Mouse (Mus musculus): ENCODE data around the gene Prune1. TPM values are rescaled to one million over a fixed set of nuclear protein-coding genes. Genes with fewer than 3 reads are reported as not detected.
A peak's percentile ranks its signal among the peaks of the same experiment; 100 is the strongest.

Gene Prune1
- polyA plus RNA-seq, 1 experiment from 2014 or later, result 26.8 TPM

DNA sequence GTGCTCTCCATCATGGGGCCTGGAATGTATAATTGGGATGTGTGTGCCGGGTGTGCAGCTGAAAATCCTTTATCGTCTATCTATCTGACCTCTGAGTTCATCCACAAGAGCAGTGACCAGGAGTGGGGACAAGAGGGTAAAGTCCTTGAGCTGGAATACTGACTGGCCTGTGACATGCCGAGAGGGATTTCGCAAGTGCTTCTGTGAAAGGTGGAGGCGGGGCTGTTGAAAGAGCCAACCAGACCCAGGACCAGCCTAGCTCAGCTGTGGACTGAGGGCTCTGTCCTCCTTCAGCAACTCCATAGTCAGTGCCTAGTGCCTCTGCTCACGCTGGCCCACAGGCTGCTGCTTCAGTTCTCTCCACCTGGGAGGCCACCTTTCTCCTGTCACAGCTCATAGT lies 36.7 kb upstream of the Prune1 start:
- no peaks in the 10 kb centered on the region for H3K9me3 ChIP-seq (ENCODE audit: control insufficient read depth, low read length)
- WGBS, result 47% methylated on average over 6 of the region's 6 CpGs
- H3K27ac ChIP-seq (replicated peaks; ENCODE audit: low read depth, low read length), result no peak overlapping the region
- no peak for DNase-seq (ENCODE audit: low spot score)
- no peak overlapping the region for H3K4me3 ChIP-seq (ENCODE audit: low read depth, low read length)
- peaks cover 14% of the 10 kb centered on the region for H3K36me3 ChIP-seq (ENCODE audit: control insufficient read depth, insufficient read depth, low read length)
- peaks cover 12% of the 10 kb centered on the region for H3K4me1 ChIP-seq (ENCODE audit: control insufficient read depth, insufficient read depth, low read length)
- H3K27me3 ChIP-seq (ENCODE audit: control insufficient read depth, insufficient read depth, low read length), result no peaks in the 10 kb centered on the region
- H3K4me2 ChIP-seq (ENCODE audit: low read depth, severe bottlenecking), result no peak overlapping the region
- no peak for ATAC-seq (ENCODE audit: insufficient number of reproducible peaks, low FRiP score, low TSS enrichment, low read depth)
- H3K9ac ChIP-seq (ENCODE audit: low read length), result no peak overlapping the region

DNA sequence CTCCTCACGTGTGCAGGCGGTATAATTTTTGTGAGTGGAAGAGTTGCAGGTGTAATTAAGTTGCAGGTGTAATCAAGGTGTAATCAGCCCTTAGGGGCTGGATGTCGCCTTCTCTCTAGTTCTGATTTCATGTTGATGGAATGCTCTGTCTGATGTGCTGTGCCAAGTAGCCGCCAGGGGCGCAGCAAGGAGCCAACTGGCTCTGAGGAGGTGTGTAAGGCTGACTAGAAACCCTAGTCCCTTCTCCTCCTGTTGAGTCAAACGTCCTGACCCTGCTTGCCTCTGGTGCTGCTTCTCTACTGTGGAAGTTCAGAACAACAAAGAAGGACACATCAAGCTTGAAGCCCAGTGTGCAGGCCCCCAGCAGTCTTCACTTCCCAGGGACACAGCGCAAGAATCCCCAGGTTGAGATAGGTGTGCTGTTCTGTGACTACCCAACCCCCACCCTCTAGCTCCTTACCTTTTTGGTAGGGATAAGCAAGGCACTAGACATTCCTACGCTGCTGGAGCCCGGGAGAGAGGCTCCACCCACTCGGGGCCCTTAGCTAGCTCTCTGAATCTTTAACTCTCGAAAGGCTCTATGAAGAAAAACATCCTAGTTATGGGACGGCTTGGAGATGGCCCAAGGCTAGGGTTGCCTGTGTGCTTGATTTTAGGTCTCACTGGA lies 35.7 kb upstream of the Prune1 start:
- Histone ChIP-seq H3K4me2 (ENCODE audit: low read depth, severe bottlenecking) (no peak overlapping the region), H3K36me3 (ENCODE audit: control insufficient read depth, insufficient read depth, low read length) (peaks cover 13% of the 10 kb centered on the region), H3K9ac (ENCODE audit: low read length) (no peak overlapping the region), H3K9me3 (ENCODE audit: control insufficient read depth, low read length) (no peaks in the 10 kb centered on the region), H3K27me3 (ENCODE audit: control insufficient read depth, insufficient read depth, low read length) (no peaks in the 10 kb centered on the region), H3K27ac (replicated peaks; ENCODE audit: low read depth, low read length) (no peak overlapping the region), H3K4me3 (ENCODE audit: low read depth, low read length) (no peak overlapping the region), H3K4me1 (ENCODE audit: control insufficient read depth, insufficient read depth, low read length) (peaks cover 13% of the 10 kb centered on the region)
- DNase-seq (ENCODE audit: low spot score), result peak; percentile 70
- no peak for ATAC-seq (ENCODE audit: insufficient number of reproducible peaks, low FRiP score, low TSS enrichment, low read depth)
- WGBS, result 25% methylated on average over 12 of the region's 12 CpGs

DNA sequence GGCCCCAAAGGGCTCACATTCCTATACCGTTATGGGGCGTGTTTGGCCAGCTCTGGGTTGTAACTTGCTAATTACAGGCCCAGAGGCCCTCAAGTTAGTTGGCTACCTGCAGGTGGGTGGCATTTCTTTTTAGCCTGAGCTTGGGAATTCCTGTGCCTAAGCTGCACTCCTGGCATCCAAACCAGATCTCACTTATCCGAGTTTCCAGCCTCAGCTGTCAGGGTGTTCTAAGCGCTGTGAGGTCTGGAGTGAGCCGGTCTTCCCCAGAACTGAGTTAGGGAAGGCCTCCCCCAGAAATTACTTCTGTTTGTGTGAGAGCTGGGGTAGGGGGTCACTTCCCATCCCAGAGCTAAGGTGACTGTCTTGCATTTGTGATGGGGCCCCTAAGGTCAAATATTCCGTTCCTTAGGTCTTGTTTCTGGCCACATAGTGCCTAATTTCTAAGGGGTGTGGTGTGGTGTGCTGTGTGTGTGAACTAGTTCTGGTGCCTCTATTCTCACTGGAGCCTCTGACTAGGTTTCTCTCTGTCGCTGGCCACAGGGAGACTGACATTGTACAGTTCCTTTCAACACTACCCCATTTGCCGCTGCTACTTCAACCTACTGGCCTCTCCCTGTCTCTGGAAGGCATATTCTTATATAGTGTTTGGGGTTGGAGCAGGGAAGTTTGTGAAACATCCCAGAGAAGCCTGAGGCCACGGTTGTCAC lies 34.1 kb upstream of the Prune1 start:
- DNase-seq (ENCODE audit: low spot score), result no peak
- Histone ChIP-seq H3K4me1 (ENCODE audit: control insufficient read depth, insufficient read depth, low read length) (peaks cover 13% of the 10 kb centered on the region), H3K4me3 (ENCODE audit: low read depth, low read length) (peak overlapping the region; percentile 91), H3K9me3 (ENCODE audit: control insufficient read depth, low read length) (no peaks in the 10 kb centered on the region), H3K36me3 (ENCODE audit: control insufficient read depth, insufficient read depth, low read length) (peaks cover 6% of the 10 kb centered on the region), H3K27ac (replicated peaks; ENCODE audit: low read depth, low read length) (peak overlapping the region; percentile 90), H3K4me2 (ENCODE audit: low read depth, severe bottlenecking) (peak overlapping the region; percentile 80), H3K27me3 (ENCODE audit: control insufficient read depth, insufficient read depth, low read length) (no peaks in the 10 kb centered on the region), H3K9ac (ENCODE audit: low read length) (peak overlapping the region; percentile 98)
- WGBS, result 17% methylated on average over 9 of the region's 9 CpGs
- ATAC-seq (ENCODE audit: insufficient number of reproducible peaks, low FRiP score, low TSS enrichment, low read depth), result peak; percentile 35; the same call in 1 of the 2 replicates

DNA sequence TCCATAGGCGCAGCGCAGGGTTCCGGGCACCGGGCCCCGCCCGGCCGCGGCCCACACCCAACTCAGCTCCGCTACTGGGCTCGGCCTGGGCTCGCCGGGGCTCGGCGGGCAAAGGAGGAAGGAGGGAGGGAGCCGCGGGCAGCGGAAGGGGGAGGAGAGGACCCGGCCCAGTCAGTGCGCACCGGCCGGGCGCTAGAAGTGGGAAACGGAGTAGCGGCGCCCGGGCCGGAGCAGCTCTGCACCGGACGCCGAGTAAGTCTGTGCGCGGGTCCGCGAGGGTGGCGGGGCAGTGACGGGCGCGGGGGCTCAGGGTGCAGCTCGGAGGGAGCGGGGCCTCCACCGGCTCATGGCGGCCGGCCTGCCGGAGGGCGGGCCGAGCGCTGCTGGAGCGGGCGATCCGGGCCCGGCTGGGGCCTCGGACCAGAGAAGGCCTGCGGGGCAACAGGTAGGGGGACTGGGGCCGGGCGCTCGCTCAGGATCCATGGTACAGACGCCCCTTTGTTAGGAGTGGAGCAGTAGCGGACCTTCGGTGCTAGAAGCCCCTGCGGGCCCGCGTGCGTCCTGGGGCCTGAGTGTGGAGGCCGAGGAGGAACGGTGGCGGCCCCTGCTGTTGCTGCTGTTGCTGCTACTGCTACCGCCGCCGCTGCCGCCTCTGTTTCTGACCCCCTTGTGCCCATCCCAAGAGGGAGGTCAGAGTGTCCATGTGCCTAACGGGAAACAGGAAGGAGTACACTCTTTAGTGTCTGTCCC lies 33.4 kb upstream of the Prune1 start:
- Histone ChIP-seq H3K4me3 (ENCODE audit: low read depth, low read length) (peak overlapping the region; percentile 91), H3K4me2 (ENCODE audit: low read depth, severe bottlenecking) (peak overlapping the region; percentile 80), H3K27me3 (ENCODE audit: control insufficient read depth, insufficient read depth, low read length) (no peaks in the 10 kb centered on the region), H3K36me3 (ENCODE audit: control insufficient read depth, insufficient read depth, low read length) (no peaks in the 10 kb centered on the region; the same call in 1 of the 2 replicates), H3K27ac (replicated peaks; ENCODE audit: low read depth, low read length) (peak overlapping the region; percentile 90), H3K9ac (ENCODE audit: low read length) (peak overlapping the region; percentile 98), H3K4me1 (ENCODE audit: control insufficient read depth, insufficient read depth, low read length) (peaks cover 13% of the 10 kb centered on the region), H3K9me3 (ENCODE audit: control insufficient read depth, low read length) (no peaks in the 10 kb centered on the region)
- DNase-seq (ENCODE audit: low spot score) (peak; percentile 94), ATAC-seq (ENCODE audit: insufficient number of reproducible peaks, low FRiP score, low TSS enrichment, low read depth) (peak; percentile 90)
- under 1% methylated on average over 70 of the region's 71 CpGs for WGBS

DNA sequence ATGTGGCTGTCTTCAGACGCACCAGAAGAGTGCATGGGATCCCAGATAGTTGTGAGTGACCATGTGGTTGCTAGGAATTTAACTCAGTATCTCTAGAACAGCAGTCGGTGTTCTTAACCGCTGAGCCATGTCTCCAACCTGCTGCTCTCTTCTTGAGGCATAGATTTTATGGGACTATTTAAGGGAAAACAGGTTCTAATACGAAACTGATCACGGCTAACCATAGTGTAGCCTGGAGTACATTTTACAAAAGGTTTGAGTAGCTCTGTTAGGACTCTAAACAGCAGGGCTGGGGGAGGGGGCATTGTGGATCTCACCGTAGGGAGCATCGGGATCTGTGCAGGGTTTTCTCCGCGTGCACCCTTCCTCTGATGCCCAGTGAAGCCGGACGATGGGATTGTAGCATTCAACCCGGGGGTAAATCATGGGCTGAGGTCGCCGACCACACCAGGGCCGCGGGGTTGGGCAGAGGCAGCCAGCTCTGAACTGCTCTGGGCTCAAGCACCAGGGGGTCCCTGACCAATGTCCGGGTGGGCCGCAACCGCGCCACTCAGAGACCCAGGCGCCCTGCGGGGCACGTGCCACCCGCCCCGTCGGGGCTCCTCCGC lies 32.7 kb upstream of the Prune1 start, which contains the start of gene Cers2:
TSS of gene Cers2 (plus strand) at position 306 of the 608 bp plus-strand sequence.
- Histone ChIP-seq H3K4me2 (ENCODE audit: low read depth, severe bottlenecking) (peak within 1 kb of the TSS; percentile 80), H3K4me3 (ENCODE audit: low read depth, low read length) (peak within 1 kb of the TSS; percentile 91), H3K9me3 (ENCODE audit: control insufficient read depth, low read length) (no peaks in the 10 kb centered on the region), H3K9ac (ENCODE audit: low read length) (peak within 1 kb of the TSS; percentile 98), H3K27ac (replicated peaks; ENCODE audit: low read depth, low read length) (peak within 1 kb of the TSS; percentile 90), H3K27me3 (ENCODE audit: control insufficient read depth, insufficient read depth, low read length) (no peaks in the 10 kb centered on the region), H3K36me3 (ENCODE audit: control insufficient read depth, insufficient read depth, low read length) (no peaks in the 10 kb centered on the region), H3K4me1 (ENCODE audit: control insufficient read depth, insufficient read depth, low read length) (peaks cover 13% of the 10 kb centered on the region)
- WGBS, result 3% methylated on average over 27 of the region's 27 CpGs
- DNase-seq (ENCODE audit: low spot score) (no peak), ATAC-seq (ENCODE audit: insufficient number of reproducible peaks, low FRiP score, low TSS enrichment, low read depth) (peak; percentile 1; the same call in 1 of the 2 replicates)

DNA sequence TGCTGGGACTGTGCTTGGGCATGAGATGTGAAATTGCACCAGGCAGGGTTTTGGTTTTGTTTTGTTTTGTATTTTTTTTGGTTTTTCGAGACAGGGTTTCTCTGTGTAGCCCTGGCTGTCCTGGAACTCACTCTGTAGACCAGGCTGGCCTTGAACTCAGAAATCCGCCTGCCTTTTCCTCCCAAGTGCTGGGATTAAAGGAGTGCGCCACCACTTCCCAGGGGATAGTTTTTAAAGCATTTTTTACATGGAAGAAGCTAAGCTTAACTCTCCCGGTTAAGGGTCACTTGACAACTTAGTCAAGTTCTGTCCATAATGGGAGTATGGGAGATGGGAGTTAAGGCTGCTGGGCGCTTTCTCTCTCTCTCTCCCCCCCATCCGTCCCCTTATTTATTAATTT lies 32.2 kb upstream of the Prune1 start:
- no peak overlapping the region for H3K27ac ChIP-seq (replicated peaks; ENCODE audit: low read depth, low read length)

DNA sequence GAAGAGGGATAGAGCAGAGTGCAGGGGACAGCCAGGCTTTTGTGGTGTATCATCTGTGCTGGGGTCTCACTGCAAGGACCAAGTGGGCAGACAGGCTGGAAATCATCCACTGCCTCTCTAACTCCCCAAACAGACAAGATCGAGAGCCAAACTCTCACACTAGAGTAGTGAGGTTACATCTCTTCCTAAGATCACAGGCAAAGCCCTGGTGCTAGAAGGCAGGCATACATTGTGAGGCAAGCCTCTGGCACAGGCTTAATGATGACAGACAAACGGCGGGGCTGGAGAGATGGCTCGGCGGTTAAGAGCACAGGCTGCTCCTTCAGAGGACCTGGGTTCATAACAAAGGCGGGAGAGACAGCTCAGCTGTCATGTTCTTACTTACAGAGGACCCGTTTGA lies 31.6 kb upstream of the Prune1 start:
- DNase-seq (ENCODE audit: low spot score) (no peak), ATAC-seq (ENCODE audit: insufficient number of reproducible peaks, low FRiP score, low TSS enrichment, low read depth) (no peak)
- Histone ChIP-seq H3K4me2 (ENCODE audit: low read depth, severe bottlenecking) (no peak overlapping the region), H3K4me3 (ENCODE audit: low read depth, low read length) (no peak overlapping the region), H3K27ac (replicated peaks; ENCODE audit: low read depth, low read length) (no peak overlapping the region), H3K4me1 (ENCODE audit: control insufficient read depth, insufficient read depth, low read length) (peaks cover 13% of the 10 kb centered on the region), H3K9ac (ENCODE audit: low read length) (no peak overlapping the region), H3K36me3 (ENCODE audit: control insufficient read depth, insufficient read depth, low read length) (no peaks in the 10 kb centered on the region), H3K27me3 (ENCODE audit: control insufficient read depth, insufficient read depth, low read length) (no peaks in the 10 kb centered on the region), H3K9me3 (ENCODE audit: control insufficient read depth, low read length) (no peaks in the 10 kb centered on the region)
- WGBS, result 32% methylated on average over 7 of the region's 7 CpGs

More for the DNA sequence above, 32.2 kb upstream of the Prune1 start:
- ATAC-seq (ENCODE audit: insufficient number of reproducible peaks, low FRiP score, low TSS enrichment, low read depth) (no peak), DNase-seq (ENCODE audit: low spot score) (no peak)
- no peak overlapping the region for H3K9ac ChIP-seq (ENCODE audit: low read length)
- H3K4me3 ChIP-seq (ENCODE audit: low read depth, low read length), result peak overlapping the region; percentile 91; the same call in 1 of the 2 replicates
- H3K36me3 ChIP-seq (ENCODE audit: control insufficient read depth, insufficient read depth, low read length), result no peaks in the 10 kb centered on the region
- no peaks in the 10 kb centered on the region for H3K27me3 ChIP-seq (ENCODE audit: control insufficient read depth, insufficient read depth, low read length)
- WGBS, result 69% methylated on average over 6 of the region's 6 CpGs
- no peak overlapping the region for H3K4me2 ChIP-seq (ENCODE audit: low read depth, severe bottlenecking)
- H3K4me1 ChIP-seq (ENCODE audit: control insufficient read depth, insufficient read depth, low read length), result peaks cover 13% of the 10 kb centered on the region
- no peaks in the 10 kb centered on the region for H3K9me3 ChIP-seq (ENCODE audit: control insufficient read depth, low read length)

DNA sequence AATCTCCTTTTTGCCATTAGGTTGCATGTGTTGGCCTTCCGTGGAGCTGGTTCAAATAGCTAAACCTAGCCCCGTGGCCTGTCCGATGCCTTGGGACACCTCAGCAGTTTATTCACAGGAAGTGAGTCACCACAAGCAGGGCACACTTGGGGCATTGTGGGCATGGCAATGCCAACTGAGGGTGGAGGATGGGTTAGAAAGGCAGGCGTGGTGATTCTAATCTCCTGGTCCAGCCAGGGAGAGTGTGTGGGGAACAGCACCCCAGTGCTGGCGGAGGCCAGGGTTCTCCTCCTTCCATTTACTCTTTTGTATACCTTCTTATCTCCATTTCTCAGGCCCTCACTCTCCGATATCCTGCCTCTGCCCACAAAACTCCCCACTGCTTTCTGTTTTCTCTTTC lies 30.7 kb upstream of the Prune1 start:
- Histone ChIP-seq H3K27me3 (ENCODE audit: control insufficient read depth, insufficient read depth, low read length) (no peaks in the 10 kb centered on the region), H3K9ac (ENCODE audit: low read length) (no peak overlapping the region), H3K36me3 (ENCODE audit: control insufficient read depth, insufficient read depth, low read length) (no peaks in the 10 kb centered on the region), H3K27ac (replicated peaks; ENCODE audit: low read depth, low read length) (no peak overlapping the region), H3K9me3 (ENCODE audit: control insufficient read depth, low read length) (no peaks in the 10 kb centered on the region), H3K4me2 (ENCODE audit: low read depth, severe bottlenecking) (no peak overlapping the region), H3K4me1 (ENCODE audit: control insufficient read depth, insufficient read depth, low read length) (peaks cover 10% of the 10 kb centered on the region), H3K4me3 (ENCODE audit: low read depth, low read length) (no peak overlapping the region)
- DNase-seq (ENCODE audit: low spot score) (no peak), ATAC-seq (ENCODE audit: insufficient number of reproducible peaks, low FRiP score, low TSS enrichment, low read depth) (no peak)
- 82% methylated on average over 6 of the region's 6 CpGs for WGBS

Data from limb, embryonic 11.5 days (tissue).